Mouse (Mus musculus): ENCODE measurements around the gene Pik3r1. TPM values are rescaled to one million over a fixed set of nuclear protein-coding genes. Genes with fewer than 3 reads are reported as not detected.

Gene Pik3r1
- 18.7 and 21.5 TPM in 2 replicates for polyA plus RNA-seq (2014; fragmentation: Nextera tagmentation; extraction: Ambion mirVana)

DNA sequence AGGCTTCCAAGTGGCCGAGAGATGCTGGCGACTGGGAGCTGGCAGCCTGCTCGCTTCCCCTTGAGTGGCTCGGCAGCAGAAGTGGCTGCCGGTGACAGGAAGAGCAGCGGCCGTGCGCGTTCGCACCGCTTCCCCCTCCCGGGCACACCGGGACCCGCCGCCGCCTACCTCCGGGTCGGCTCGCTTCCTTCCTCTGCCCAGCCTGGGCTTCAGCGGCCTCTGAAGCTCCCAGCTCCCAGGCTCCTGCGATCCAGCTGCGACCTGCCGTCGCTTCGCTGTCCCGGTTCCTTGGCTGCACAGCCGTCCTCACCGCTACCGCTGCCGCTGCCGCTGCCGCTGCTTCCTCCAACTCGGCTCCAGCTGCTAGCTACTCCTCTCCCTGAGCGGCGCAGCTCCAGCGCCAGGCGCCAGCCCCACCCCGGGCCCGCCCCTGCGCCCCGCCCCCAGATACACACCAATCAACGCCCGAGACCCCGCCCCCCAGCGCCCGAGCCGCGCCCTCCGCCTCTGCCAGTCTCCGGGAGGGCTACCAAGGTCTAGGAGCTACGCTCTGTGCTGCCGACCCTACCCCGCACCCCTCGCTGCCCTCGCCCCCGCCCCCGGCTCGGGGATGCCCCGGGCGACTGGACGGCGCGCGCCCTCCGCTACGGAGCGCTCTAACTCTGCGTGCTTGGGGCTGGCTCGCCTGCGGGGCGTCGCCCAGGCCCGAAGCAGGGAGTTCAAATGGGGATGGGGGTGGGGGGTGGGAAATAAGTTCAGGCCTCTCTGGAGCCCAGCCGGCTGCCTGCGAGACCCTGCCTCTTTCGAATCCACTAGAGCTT, at the start of gene Pik3r1:
Gene Pik3r1 (minus strand): TSS at position 409 of the 821 bp plus-strand sequence.
- Histone ChIP-seq H3K4me3 (ENCODE audit: low read depth, low read length) (peak within 1 kb of the TSS; percentile 69), H3K4me1 (replicated peaks; ENCODE audit: control insufficient read depth, insufficient read depth, low read length) (peaks cover 49% of the 10 kb centered on the region), H3K27ac (ENCODE audit: low read depth, low read length) (peak within 1 kb of the TSS; percentile 83), H3K27me3 (replicated peaks; ENCODE audit: control insufficient read depth, insufficient read depth, low read length) (no peaks in the 10 kb centered on the region), H3K36me3 (ENCODE audit: control insufficient read depth, insufficient read depth, low read length) (no peaks in the 10 kb centered on the region), H3K9me3 (ENCODE audit: control insufficient read depth, low read length) (no peaks in the 10 kb centered on the region), H3K4me2 (peak within 1 kb of the TSS; percentile 94), H3K9ac (ENCODE audit: low read depth, low read length) (peak within 1 kb of the TSS; percentile 87)
- under 1% methylated on average over 75 of the region's 76 CpGs for WGBS
- ATAC-seq (replicated peaks; ENCODE audit: low FRiP score) (peak; percentile 95), DNase-seq (ENCODE audit: low spot score) (peak; percentile 97)

DNA sequence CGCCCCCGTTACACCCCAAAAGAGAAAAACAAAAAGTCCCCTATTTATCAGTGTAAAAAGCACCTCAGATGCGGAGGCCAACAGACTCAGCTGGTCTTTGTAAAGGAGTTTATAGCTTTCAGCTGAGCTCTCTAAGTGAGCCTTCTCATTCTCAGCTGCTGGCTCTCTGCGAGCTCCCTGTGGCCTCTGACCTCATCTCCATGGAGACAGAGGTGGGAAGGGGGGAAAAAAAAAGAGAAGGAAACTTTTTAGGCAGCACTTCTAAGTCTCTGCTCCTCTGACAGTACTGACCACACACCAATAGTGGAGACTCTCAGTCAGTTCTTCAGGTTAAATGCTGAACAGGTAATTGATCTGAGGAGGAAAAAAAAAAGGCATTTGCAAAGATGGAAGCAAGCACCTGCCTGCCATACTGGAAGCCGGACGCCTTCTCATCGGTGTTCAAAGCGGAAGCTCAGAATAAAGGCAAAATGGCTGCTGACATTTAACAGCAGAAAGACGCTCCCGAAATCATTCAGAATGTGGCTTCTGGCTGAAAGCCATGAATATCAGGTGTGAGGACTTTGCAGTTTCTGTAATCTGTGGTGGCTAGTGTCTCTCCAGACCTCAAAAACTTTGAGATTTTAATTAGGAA, 45.4 kb upstream of the Pik3r1 start:
- DNase-seq (ENCODE audit: low spot score) (no peak), ATAC-seq (replicated peaks; ENCODE audit: low FRiP score) (no peak)
- H3K27ac ChIP-seq (ENCODE audit: low read depth, low read length) = no peak overlapping the region
- no peak overlapping the region for H3K4me2 ChIP-seq
- H3K36me3 ChIP-seq (ENCODE audit: control insufficient read depth, insufficient read depth, low read length) = no peaks in the 10 kb centered on the region
- H3K9me3 ChIP-seq (ENCODE audit: control insufficient read depth, low read length) = no peaks in the 10 kb centered on the region
- H3K9ac ChIP-seq (ENCODE audit: low read depth, low read length) = no peak overlapping the region
- 58% methylated on average over 10 of the region's 10 CpGs for WGBS
- H3K27me3 ChIP-seq (replicated peaks; ENCODE audit: control insufficient read depth, insufficient read depth, low read length) = no peaks in the 10 kb centered on the region
- no peaks in the 10 kb centered on the region for H3K4me1 ChIP-seq (replicated peaks; ENCODE audit: control insufficient read depth, insufficient read depth, low read length)
- no peak overlapping the region for H3K4me3 ChIP-seq (ENCODE audit: low read depth, low read length)

GRCm38 (mm10) chr13:101812341-101812740, 44.3 kb upstream of the Pik3r1 start:
- DNase-seq (ENCODE audit: low spot score) = no peak
- Histone ChIP-seq H3K4me1 (replicated peaks; ENCODE audit: control insufficient read depth, insufficient read depth, low read length) (no peaks in the 10 kb centered on the region), H3K9ac (ENCODE audit: low read depth, low read length) (no peak overlapping the region), H3K27ac (ENCODE audit: low read depth, low read length) (no peak overlapping the region), H3K36me3 (ENCODE audit: control insufficient read depth, insufficient read depth, low read length) (no peaks in the 10 kb centered on the region), H3K9me3 (ENCODE audit: control insufficient read depth, low read length) (no peaks in the 10 kb centered on the region), H3K4me3 (ENCODE audit: low read depth, low read length) (no peak overlapping the region), H3K27me3 (replicated peaks; ENCODE audit: control insufficient read depth, insufficient read depth, low read length) (no peaks in the 10 kb centered on the region), H3K4me2 (no peak overlapping the region)
- no peak for ATAC-seq (replicated peaks; ENCODE audit: low FRiP score)
- WGBS = 74% methylated on average over 5 of the region's 5 CpGs

DNA sequence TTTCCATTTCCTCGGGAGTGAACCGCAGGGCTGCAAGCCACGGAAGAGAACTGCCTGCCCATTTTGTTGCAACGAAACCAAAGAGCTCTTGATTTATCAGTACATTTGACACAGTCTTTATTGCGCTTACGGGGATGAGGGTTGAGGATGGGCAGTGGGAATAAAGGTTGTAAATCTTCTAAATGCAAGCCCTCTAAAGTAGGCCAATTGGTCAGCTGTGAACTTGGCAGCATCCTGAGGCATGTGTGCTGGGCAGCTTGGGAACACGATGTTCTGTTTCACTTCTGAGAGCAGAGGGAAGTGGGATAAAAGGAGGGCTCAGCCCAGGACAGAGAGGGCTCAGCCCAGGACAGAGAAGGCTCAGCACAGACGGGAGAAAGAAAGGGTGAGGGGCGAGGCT, 43.9 kb upstream of the Pik3r1 start:
- Histone ChIP-seq H3K4me1 (replicated peaks; ENCODE audit: control insufficient read depth, insufficient read depth, low read length) (no peaks in the 10 kb centered on the region), H3K27ac (ENCODE audit: low read depth, low read length) (no peak overlapping the region), H3K9ac (ENCODE audit: low read depth, low read length) (no peak overlapping the region), H3K9me3 (ENCODE audit: control insufficient read depth, low read length) (no peaks in the 10 kb centered on the region), H3K4me3 (ENCODE audit: low read depth, low read length) (no peak overlapping the region), H3K36me3 (ENCODE audit: control insufficient read depth, insufficient read depth, low read length) (no peaks in the 10 kb centered on the region), H3K27me3 (replicated peaks; ENCODE audit: control insufficient read depth, insufficient read depth, low read length) (no peaks in the 10 kb centered on the region; the same call in 1 of the 2 replicates), H3K4me2 (no peak overlapping the region)
- DNase-seq (ENCODE audit: low spot score) (no peak), ATAC-seq (replicated peaks; ENCODE audit: low FRiP score) (no peak)
- WGBS = 64% methylated on average over 9 of the region's 9 CpGs

GRCm38 (mm10) chr13:101810667-101811066, 42.6 kb upstream of the Pik3r1 start:
- no peaks in the 10 kb centered on the region for H3K4me1 ChIP-seq (replicated peaks; ENCODE audit: control insufficient read depth, insufficient read depth, low read length)
- DNase-seq (ENCODE audit: low spot score) (no peak), ATAC-seq (replicated peaks; ENCODE audit: low FRiP score) (no peak)
- H3K27me3 ChIP-seq (replicated peaks; ENCODE audit: control insufficient read depth, insufficient read depth, low read length) = no peaks in the 10 kb centered on the region; the same call in 1 of the 2 replicates
- no peaks in the 10 kb centered on the region for H3K9me3 ChIP-seq (ENCODE audit: control insufficient read depth, low read length)
- no peak overlapping the region for H3K4me2 ChIP-seq
- no peak overlapping the region for H3K4me3 ChIP-seq (ENCODE audit: low read depth, low read length)
- H3K27ac ChIP-seq (ENCODE audit: low read depth, low read length) = no peak overlapping the region
- H3K9ac ChIP-seq (ENCODE audit: low read depth, low read length) = no peak overlapping the region
- no peaks in the 10 kb centered on the region for H3K36me3 ChIP-seq (ENCODE audit: control insufficient read depth, insufficient read depth, low read length)
- 78% methylated on average over 7 of the region's 7 CpGs for WGBS

- WGBS = 86% methylated on average over 3 of the region's 3 CpGs
- H3K4me3 ChIP-seq (ENCODE audit: low read depth, low read length) = no peak overlapping the region
Observed at GRCm38 (mm10) chr13:101809796-101810195, 41.8 kb upstream of the Pik3r1 start.

GRCm38 (mm10) chr13:101805559-101806091, 37.6 kb upstream of the Pik3r1 start:
- no peaks in the 10 kb centered on the region for H3K9me3 ChIP-seq (ENCODE audit: control insufficient read depth, low read length)
- no peak overlapping the region for H3K9ac ChIP-seq (ENCODE audit: low read depth, low read length)
- H3K4me1 ChIP-seq (replicated peaks; ENCODE audit: control insufficient read depth, insufficient read depth, low read length) = no peaks in the 10 kb centered on the region
- peaks cover 4% of the 10 kb centered on the region for H3K27me3 ChIP-seq (replicated peaks; ENCODE audit: control insufficient read depth, insufficient read depth, low read length)
- DNase-seq (ENCODE audit: low spot score) = no peak
- no peak for ATAC-seq (replicated peaks; ENCODE audit: low FRiP score)
- no peaks in the 10 kb centered on the region for H3K36me3 ChIP-seq (ENCODE audit: control insufficient read depth, insufficient read depth, low read length)
- no peak overlapping the region for H3K4me2 ChIP-seq
- WGBS = 21% methylated on average over 3 of the region's 3 CpGs
- H3K27ac ChIP-seq (ENCODE audit: low read depth, low read length) = no peak overlapping the region
- H3K4me3 ChIP-seq (ENCODE audit: low read depth, low read length) = no peak overlapping the region

More at GRCm38 (mm10) chr13:101809796-101810195, 41.8 kb upstream of the Pik3r1 start:
- no peak overlapping the region for H3K9ac ChIP-seq (ENCODE audit: low read depth, low read length)
- no peak overlapping the region for H3K4me2 ChIP-seq
- DNase-seq (ENCODE audit: low spot score) (no peak), ATAC-seq (replicated peaks; ENCODE audit: low FRiP score) (no peak)
- H3K4me1 ChIP-seq (replicated peaks; ENCODE audit: control insufficient read depth, insufficient read depth, low read length) = no peaks in the 10 kb centered on the region
- H3K27ac ChIP-seq (ENCODE audit: low read depth, low read length) = no peak overlapping the region
- H3K9me3 ChIP-seq (ENCODE audit: control insufficient read depth, low read length) = no peaks in the 10 kb centered on the region
- no peaks in the 10 kb centered on the region for H3K36me3 ChIP-seq (ENCODE audit: control insufficient read depth, insufficient read depth, low read length)
- no peaks in the 10 kb centered on the region; the same call in 1 of the 2 replicates for H3K27me3 ChIP-seq (replicated peaks; ENCODE audit: control insufficient read depth, insufficient read depth, low read length)

DNA sequence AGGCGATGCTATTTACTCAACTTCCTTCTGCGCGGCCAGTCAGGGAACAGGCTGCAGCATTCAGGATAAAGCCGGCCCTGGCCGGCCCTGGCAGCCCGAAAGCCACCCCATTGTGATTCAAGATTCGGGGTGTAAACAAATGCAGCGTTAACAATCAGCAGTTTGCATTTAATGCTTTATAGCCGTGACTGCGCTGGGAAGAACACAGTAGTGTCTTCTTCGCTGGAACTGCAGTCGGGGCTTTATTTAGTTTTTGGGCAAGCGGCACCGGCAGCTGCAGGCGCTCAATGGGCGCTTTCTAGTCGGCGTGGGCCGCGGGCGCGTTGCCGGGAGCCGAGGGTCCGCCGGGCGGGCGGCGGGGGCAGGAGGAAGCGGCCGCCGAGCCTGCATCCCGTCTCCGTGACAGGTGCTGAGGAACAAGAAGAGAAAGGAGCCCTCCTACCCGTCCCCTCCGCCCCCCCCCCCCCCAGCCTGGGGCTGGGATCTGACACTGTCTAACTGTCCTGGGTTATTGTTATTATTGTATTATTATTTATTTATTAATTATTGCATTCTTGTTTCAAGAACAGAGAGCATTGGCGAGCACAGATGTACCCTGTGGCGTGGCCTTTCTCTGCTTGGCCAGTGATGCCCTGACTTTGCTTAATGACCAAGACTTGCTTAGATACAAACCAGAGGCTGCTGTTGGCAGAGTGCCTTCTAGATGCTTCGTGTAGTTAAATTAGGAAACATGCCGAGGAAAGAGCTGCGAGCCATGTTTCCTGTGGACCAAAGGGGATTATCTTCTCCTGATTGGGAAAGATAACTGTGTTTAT, 33.6 kb upstream of the Pik3r1 start:
- Histone ChIP-seq H3K4me2 (peak overlapping the region; percentile 78), H3K27ac (ENCODE audit: low read depth, low read length) (no peak overlapping the region), H3K9ac (ENCODE audit: low read depth, low read length) (peak overlapping the region; percentile 49), H3K9me3 (ENCODE audit: control insufficient read depth, low read length) (no peaks in the 10 kb centered on the region), H3K4me3 (ENCODE audit: low read depth, low read length) (peak overlapping the region; percentile 48), H3K27me3 (replicated peaks; ENCODE audit: control insufficient read depth, insufficient read depth, low read length) (peaks cover 11% of the 10 kb centered on the region), H3K36me3 (ENCODE audit: control insufficient read depth, insufficient read depth, low read length) (no peaks in the 10 kb centered on the region), H3K4me1 (replicated peaks; ENCODE audit: control insufficient read depth, insufficient read depth, low read length) (0 out of 2 replicates have a peak, but pooled peaks cover 11% of the 10 kb centered on the region)
- WGBS = 4% methylated on average over 40 of the region's 41 CpGs
- DNase-seq (ENCODE audit: low spot score) = peak; percentile 62
- no peak for ATAC-seq (replicated peaks; ENCODE audit: low FRiP score)
